Mouse (Mus musculus) fat pad, adult 2 months (tissue): ENCODE data around the gene Tfr2.

ENCODE experiments used
- DNase-seq: peaks from one replicate; pipeline ENCODE4 v3.0.0-alpha.2; 2011; ENCODE audit warnings: low read depth, low spot score; ENCODE audit errors: extremely low read depth

Gene Tfr2

DNA sequence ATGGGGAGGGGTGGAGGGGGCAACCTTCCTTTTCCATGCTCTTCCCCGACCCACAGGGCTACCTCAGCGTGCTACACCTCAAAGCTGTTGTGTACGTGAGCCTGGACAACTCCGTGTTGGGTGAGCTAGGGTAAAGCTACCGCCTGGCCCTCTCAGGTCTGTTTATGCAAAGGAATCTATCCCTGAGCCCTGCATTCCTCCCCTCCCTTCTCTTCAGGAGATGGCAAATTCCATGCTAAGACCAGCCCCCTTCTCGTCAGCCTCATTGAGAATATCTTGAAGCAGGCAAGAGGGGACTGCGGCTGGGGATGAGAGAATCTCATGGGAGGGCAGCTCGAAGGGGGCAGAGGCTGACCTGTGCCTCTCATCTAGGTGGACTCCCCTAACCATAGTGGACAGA, 13.1 kb downstream of the Tfr2 start:
- DNase-seq: no peak

DNA sequence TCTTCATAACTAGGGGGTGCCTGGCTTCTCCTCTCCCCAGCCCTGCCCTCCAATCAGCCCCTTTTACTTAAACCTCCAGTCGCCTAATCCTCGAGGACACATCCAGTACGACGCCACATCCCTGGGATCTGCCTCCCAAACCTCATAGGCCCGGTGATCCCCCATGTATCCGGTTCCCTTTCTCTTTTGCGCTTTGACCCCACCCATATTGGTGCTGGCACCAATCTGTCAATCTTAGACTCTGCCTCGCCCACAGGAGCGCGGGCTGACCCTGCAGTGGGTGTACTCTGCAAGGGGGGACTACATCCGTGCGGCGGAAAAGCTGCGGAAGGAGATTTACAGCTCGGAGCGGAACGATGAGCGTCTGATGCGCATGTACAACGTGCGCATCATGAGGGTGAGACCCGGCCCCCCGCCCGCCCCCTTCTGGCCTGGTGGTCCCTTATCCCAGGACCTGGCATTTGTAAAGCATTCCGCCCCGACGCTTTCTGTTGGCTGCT, 14.1 kb downstream of the Tfr2 start:
- DNase-seq: no peak

DNA sequence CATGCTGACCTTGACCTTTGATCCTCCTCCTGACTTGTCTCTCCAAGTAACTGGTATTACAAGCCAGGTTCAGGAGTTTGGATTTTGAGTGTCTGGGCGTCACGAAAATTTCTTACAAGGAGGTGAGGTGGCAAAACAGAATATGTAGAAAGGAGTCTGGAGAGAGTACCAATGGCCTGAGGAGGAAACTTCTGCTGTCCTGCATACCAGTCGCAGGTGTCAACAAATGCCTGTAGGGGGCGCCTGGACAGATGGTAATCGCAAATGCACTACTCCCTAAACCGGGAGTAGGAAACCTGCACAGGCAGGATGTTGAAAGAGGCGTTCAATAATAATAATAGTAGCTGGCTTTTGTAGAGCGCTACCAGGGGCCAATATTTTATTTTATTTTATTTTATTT, 15.3 kb downstream of the Tfr2 start:
- no peak for DNase-seq

DNA sequence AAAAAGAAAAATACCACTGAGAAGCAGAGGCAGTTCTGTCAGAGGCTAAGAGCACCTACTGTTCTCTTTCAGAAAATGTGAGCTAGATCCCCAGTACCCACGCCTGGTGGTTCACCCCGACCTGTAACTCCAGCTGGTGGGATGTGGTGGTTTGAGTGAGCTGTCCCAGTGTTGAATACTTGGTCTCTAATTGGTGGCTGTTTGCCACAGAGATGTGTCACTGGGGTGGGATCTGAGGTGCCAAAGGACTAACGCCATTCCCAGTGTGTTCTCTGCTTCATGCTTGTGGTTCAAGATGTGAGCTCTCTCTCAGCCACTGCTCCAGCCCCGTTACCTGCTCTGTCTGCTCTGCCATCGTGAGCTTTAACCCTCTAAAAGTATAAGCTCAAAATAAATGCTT, 20.9 kb downstream of the Tfr2 start:
- DNase-seq: no peak

DNA sequence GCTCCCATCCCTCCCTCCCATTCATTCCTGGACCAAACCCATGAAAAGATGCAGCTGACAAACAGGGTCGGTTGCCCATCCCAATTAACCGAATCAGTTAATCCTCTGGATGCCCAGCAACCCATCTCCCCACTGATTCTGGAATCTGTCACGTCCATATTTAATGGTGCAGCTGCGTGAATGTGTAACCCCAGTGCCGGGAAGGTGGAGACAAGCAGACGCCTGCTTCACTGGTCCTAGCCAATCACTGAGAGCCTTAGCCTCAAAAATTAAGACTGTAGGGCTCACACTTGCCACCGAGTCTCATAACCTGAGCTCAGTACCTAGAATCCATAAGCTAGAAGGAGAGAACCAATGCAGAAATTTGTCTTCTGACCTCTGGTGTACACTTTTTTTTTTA, 26.3 kb downstream of the Tfr2 start:
- no peak for DNase-seq

DNA sequence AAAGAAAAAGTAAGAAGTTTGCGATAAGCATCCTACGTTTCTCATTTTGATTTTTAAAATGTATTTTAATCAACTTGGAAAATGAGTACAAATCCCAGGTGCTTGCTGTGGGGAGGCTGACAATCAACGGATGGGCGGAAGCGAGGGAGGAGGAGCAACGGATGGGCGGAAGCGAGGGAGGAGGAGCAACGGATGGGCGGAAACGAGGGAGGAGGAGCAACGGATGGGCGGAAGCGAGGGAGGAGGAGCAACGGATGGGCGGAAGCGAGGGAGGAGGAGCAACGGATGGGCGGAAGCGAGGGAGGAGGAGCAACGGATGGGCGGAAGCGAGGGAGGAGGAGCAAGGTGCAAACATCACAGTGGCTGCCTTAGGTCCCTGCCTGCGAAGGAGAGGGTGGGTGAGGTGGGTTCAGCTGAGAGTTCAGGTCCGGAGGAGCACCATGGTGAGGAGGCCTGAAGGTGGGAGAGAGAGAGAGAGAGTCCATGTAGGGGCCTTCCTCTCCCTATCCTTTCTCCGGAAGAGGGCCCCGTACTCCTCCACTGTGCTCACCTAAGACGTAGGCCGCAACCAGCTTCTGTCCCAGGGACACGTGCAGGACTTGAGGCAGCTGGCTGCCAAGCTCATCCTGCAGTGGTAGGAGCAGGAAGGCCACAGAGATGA, 27.1 kb downstream of the Tfr2 start:
- no peak for DNase-seq

DNA sequence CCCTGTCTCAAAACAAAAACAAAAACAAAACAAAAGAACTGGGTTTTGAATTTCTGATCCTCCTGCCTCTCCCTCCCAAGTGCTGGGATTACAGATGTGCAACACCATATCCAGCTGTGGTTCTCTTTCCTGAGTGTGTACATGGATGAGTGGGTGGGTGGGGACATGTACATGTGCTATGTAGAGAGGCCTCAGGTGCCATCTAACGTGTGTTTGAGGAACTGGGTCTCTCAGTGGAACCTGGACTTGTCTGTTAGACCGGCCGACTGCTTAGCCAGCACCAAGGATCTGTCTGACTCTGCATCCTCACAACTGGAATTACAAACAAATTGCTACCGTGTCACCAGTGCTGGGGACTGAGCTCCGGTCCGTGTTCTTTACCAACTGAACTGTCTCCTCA, 28.0 kb downstream of the Tfr2 start:
- DNase-seq: no peak

DNA sequence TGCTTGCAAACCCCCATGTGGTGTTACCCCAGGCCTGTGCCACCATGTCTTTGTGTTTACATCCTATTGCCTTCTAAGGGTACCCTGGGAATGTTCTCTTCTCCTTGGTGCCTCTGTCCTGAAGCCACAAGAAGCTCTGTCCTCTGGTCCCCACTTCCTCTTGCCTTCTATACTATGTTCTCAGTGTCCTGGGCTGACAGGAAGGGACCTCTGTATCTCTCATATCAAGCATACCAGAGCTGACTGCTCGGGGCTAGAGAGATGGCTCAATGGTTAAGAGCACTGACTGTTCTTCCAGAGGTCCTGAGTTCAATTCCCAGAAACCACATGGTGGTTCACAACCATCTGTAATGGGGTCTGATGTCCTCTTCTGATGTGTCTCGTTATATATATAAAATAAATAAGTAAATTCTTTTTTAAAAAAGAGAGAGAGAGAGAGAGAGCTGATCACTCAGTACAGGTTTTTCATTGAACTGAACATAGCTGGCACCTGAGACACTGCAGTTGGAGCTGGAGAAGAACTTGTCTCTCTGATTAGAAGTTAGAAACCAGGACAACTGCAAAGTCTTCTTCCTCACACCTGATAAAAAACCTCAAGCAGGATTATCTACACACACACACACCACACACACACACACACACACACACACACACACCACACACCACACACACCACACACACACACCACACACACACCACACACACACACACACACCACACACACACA, 28.6 kb downstream of the Tfr2 start:
- DNase-seq: no peak

DNA sequence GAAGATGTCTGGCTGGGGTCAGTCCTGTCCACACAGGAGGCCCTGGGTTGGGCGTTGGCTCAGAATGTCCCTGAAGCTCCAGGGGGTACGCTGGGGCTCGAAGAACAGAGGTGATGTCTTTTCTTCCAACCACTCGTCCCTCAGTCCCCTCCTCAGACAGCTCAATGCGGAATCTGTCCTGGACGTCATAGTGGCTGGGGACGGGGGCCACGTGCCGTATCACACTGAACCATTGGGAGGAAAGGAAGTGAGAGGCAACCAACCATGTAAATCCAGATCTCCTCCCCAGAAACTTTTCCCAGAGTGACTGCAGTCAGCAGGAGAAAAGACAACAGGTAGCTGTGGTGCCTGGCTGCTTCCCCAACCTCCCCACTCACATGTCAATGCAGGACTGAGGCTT, 30.0 kb downstream of the Tfr2 start:
- no peak for DNase-seq

DNA sequence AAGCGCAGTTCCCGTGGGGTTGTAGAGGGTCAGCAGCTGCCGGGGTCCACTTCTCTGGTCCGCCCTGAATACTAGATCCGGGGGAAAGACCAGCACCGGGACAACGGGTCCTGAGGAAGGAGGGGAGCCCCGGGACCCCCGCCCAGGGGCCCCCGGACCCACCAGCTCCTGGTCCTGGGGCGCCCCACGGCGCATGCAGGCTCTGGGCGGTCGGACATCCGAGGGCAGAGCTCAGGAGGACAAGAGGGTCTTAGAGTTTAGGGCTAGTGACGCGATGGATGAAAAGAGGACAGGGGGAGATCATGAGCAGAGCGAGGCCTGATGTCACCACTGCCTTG, 30.6 kb downstream of the Tfr2 start:
- DNase-seq: no peak

DNA sequence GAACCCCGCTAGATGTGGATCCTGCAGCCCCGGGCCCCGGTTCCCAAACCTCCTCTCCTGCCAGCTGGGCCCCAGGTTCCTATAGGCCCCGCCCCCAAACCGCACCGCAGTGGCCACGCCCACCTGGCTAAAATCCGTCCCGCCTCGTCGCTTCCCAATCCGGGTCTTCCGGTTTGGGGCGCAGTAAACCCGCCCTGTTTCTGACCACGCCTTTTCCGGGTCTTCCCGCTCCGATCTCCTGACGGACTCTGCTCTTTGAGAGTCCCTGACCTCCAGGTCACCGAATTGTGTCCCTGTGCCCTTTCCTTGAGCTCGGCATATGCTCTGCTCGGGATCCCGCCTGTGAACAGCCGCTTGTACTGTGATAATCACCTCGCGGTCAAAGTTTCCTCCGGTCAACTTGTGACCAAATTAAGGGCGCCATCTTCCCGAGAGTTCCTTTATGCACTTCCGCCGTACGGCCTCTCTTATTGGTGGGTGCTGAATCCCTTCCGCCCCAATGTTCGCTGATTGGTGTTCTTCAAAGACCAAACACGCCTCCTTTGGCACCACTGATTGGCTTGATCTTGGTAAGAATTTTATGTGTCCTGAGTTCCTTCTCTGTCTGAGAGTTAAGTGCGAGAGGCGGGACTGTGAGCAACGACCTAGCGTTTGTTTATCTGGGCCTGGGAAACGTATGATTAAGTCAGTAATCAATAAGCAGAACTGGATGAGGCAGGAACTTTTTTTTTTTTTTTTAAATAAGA, 31.2 kb downstream of the Tfr2 start, which contains the start of gene Mospd3:
TSS of gene Mospd3 (minus strand) at position 440 of the 746 bp plus-strand sequence.
- DNase-seq: peak; percentile 100

DNA sequence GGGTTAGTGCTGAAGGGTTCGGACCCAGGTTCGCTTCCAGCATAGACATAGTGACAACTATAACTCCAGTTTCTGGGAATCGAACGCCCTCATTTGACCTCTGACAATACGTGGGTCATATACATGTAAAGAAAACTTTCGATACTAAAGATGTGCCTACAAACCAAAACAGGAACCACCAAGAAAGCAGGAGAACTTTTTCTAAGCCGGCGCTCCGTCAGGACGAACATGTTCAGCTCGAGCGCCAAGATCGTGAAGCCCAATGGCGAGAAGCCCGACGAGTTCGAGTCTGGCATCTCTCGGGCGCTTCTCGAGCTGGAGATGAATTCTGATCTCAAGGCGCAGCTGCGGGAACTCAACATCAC, 31.7 kb downstream of the Tfr2 start:
- no peak for DNase-seq

DNA sequence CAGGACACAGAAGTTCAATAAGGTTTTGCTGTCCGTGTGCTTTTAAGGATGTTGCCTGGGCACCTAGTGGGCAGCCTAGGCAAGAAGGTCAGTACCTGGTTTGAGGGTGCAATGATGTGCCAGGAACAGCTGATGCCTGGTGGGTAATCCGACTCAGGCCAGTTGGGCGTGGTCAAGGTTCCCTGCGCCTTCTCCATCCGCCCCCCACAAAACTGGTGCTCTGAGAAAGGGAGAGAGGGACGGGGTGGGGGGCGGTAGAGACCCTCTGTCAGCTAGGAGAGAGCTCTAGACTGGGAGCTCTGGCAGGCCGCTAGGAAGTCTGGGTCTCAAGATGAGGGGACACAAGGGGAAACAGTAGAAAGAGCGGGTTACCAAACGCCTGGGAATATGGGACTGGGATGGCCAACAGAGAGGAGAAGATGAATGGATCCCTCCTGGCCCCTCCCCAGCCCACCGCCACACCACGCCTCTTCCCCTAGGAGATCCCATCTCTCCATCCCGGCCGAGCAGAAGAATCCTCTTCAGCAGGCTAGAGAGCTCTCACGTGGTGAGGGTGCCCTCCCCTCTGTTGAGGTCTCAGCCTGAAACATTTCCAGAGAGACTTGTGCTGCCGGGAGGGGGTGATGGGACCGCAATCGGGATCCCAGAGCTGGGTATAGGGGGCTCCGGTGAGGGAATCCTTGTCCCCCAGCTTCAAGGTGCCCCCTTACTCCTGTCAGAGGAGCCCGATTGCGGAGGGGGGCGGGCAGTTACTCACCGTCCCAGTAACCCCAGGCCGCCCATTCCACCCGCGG, 38.4 kb downstream of the Tfr2 start:
- no peak for DNase-seq

DNA sequence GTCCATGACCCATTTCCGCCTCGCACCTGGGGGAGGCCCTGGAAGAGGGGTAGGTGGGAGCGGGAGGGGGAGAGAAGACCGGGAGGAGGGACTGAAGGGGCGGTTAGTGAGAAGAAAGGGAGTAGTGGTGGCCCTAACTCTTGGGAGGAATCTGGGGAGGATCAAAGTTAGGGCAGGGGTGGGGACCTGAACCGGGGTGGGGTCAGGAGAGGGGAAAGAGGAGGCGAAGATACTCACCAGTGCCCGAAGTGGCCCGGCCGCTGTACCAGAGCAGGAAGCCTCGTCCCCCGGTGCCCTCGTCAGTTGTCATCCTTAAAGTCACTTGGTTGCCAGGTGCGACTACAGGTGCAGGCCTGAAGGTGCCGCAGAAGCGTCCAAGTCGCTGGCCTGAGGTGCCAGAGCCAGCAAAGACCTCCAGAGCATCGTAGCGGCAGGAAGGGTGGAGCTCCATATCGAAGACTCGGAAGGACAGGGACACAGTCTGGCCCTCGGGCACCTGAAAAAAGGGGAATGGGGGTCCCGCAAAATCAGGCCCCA, 39.1 kb downstream of the Tfr2 start:
- no peak for DNase-seq

DNA sequence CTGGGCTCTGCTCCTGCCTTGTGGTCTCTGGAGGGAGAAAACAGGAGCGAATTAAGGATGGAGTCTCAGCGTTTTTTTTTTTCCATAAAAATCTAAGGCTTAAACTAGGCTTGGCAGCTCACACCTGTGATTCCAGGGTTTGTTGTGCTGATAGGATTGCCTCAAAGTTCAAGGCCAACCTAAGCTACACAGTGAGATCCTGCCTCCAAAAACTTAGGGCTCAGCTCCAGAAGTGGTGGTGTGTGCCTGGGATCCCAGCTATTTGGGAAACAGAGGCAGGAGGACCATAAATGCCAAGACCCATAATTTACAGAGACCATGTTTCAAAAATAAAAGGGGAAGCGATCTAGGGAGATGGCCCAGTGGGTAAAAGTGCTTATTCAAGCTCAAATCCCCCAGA, 39.7 kb downstream of the Tfr2 start:
- DNase-seq: no peak

DNA sequence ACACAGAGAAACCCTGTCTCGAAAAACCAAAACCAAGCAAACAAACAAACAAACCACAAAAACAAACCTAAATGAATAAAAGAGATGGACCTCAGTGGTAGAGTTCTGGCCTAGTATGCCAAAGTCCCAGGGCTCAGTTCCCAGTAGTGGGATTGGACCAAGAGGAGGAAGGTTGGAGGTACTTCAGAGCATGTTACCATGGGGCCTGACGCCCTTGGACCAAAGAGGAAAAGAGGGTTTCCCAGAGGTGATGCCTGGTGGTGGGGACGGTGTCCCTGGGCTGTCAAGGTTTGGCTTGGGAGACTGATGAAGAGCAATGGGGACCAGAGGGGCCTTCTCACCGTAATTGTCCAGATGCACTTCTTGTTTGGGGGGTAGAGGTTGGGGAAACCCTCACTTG, 40.4 kb downstream of the Tfr2 start:
- no peak for DNase-seq

DNA sequence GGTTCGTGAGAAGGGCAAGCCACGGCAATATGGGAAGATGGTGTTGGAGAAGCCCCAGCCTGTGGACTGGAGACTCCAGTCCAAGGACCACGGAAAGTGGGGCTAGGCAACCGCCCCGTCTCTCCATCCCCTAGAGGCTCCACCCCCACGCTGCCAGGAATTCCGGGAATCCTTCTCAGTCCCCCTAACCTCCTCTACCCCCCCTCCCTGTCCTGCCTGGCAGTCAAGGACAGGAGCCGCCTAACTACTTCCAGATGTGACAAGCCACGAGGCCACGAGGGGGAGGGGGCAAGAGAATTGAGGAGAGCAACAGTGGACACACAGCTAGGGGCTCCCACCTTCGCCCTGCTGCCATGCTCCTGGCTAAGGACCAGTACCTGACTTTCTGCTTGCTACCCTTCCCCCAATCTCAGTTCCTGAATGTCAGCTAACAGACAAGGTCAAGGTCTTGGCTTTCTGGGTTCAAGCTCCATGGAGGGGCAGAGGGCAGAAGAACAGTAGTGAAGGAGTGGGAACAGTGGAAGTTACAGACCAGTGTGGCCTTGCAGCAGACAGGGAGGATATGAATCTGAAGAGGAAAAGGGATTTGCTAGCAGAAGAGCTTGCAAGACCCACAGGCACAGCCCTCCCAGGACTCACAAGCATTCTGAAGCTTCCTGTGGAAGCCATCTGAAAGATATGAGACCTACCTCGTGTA, 41.1 kb downstream of the Tfr2 start:
- DNase-seq: no peak

DNA sequence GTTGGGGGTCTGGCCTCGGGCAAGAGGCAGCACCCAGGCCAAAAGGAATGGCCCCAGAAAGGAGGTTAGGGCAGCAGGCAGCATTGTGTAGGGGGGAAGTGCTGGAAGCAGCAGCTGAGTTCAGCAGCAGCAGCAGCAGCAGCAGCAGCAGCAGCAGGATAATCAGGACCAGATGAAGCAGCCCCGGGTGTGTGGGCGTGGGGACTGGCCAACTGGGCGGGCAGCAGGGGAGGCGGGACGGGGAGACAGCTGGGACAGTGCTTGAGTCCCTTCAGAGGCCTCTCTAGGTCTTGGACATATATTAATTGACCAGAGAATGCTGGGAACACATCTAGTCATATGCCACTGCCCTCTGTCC, 41.6 kb downstream of the Tfr2 start:
- no peak for DNase-seq

DNA sequence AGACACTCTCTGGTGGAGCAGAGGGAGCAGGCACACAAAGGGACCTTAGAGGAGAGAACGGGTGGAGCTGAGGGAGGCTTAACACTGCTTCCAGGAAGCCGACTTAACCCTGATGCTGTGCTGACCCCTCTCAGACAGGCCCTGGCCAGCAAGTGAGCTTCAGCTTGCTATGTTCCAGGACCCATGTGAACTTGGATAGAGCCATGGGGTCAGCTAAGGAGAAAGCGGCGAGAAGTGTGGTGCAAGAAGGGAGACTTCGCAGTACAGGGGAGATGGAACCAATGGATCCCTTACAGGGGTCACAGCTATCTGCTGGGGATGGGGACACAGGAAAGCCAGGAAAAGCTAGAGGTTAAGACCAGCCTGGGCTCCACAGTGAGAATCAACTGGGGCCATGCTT, 43.4 kb downstream of the Tfr2 start:
- no peak for DNase-seq

DNA sequence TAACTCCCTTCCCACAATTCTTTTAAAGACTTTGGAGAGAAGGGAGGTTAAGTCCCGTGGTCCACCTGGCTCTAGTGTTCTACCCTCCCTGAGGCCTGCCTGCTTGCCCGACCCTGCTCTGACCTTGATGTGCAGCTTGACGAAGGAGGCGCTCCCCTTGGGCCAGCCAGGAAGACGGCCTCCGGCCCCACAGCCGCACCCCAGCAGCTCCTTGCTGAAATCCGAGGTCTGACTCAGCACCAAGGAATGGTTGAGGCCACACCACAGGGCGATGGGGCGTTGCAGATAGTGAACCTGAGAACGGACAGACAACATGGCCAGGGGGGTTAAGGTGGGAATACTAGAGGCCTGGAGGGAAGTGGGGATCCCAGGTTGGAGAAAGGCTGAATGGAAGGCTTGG, 43.9 kb downstream of the Tfr2 start, which contains the start of gene Pcolce:
TSS of gene Pcolce (minus strand) at position 235 of the 400 bp plus-strand sequence.
- no peak for DNase-seq
